Mouse (Mus musculus): ENCODE data around the gene Gm2696.

- no peak for TF ChIP-seq CTCF (IDR thresholded peaks at IDR 0.05; ENCODE audit: low read depth)
- TF ChIP-seq EP300 (IDR thresholded peaks at IDR 0.05; ENCODE audit: low read depth): no peak
Measured at GRCm38 (mm10) chr10:77847538-77847937, 33.1 kb downstream of the Gm2696 start.
